Mouse (Mus musculus): ENCODE measurements around the gene Tpk1. TPM values are rescaled to one million over a fixed set of nuclear protein-coding genes. Genes with fewer than 3 reads are reported as not detected.
A peak's percentile ranks its signal among the peaks of the same experiment; 100 is the strongest.

Tpk1 gene
- polyA plus RNA-seq, 1 experiment from 2014 or later = 7.4 TPM

- H3K27me3 ChIP-seq (ENCODE audit: insufficient read depth, low read length) = no peaks in the 10 kb centered on the region
- H3K27ac ChIP-seq (ENCODE audit: low read depth) = no peak overlapping the region
- no peak overlapping the region for H3K4me3 ChIP-seq (ENCODE audit: low read depth, low read length)
- H3K36me3 ChIP-seq (replicated peaks; ENCODE audit: insufficient read depth, low read length) = no peaks in the 10 kb centered on the region
- no peaks in the 10 kb centered on the region for H3K9me3 ChIP-seq (ENCODE audit: low read length)
- no peak overlapping the region for H3K4me2 ChIP-seq (ENCODE audit: low read depth, low read length)
- no peaks in the 10 kb centered on the region; the same call in 1 of the 2 replicates for H3K4me1 ChIP-seq (ENCODE audit: insufficient read depth)
- ATAC-seq (no peak), DNase-seq (no peak)
- WGBS (ENCODE audit: insufficient replicate concordance) = 57% methylated on average over 9 of the region's 9 CpGs
- H3K9ac ChIP-seq (replicated peaks) = no peak overlapping the region
- no peak for TF ChIP-seq EP300 (IDR thresholded peaks at IDR 0.05; ENCODE audit: low read depth)
These were observed 311.4 kb downstream of the Tpk1 start for GRCm38 (mm10) chr6:43354562-43355241.

GRCm38 (mm10) chr6:43353446-43353845 is 312.6 kb downstream of the Tpk1 start:
- WGBS (ENCODE audit: insufficient replicate concordance) = 93% methylated on average over 4 of the region's 4 CpGs
- DNase-seq = no peak
- no peak overlapping the region for H3K9ac ChIP-seq (replicated peaks)
- no peak overlapping the region for H3K27ac ChIP-seq (ENCODE audit: low read depth)
- no peaks in the 10 kb centered on the region; the same call in 1 of the 2 replicates for H3K4me1 ChIP-seq (ENCODE audit: insufficient read depth)
- H3K4me3 ChIP-seq (ENCODE audit: low read depth, low read length) = no peak overlapping the region
- no peak overlapping the region for H3K4me2 ChIP-seq (ENCODE audit: low read depth, low read length)
- no peaks in the 10 kb centered on the region for H3K36me3 ChIP-seq (replicated peaks; ENCODE audit: insufficient read depth, low read length)
- TF ChIP-seq CTCF (IDR thresholded peaks at IDR 0.05; ENCODE audit: low read depth) = no peak
- TF ChIP-seq EP300 (IDR thresholded peaks at IDR 0.05; ENCODE audit: low read depth) = no peak
- no peaks in the 10 kb centered on the region for H3K27me3 ChIP-seq (ENCODE audit: insufficient read depth, low read length)
- no peaks in the 10 kb centered on the region for H3K9me3 ChIP-seq (ENCODE audit: low read length)
- no peak for ATAC-seq

- H3K4me1 ChIP-seq (ENCODE audit: insufficient read depth) = no peaks in the 10 kb centered on the region
- DNase-seq (no peak), ATAC-seq (no peak)
- no peak overlapping the region for H3K4me2 ChIP-seq (ENCODE audit: low read depth, low read length)
- H3K4me3 ChIP-seq (ENCODE audit: low read depth, low read length) = no peak overlapping the region
- TF ChIP-seq EP300 (IDR thresholded peaks at IDR 0.05; ENCODE audit: low read depth) (no peak), CTCF (IDR thresholded peaks at IDR 0.05; ENCODE audit: low read depth) (no peak)
- H3K9me3 ChIP-seq (ENCODE audit: low read length) = no peaks in the 10 kb centered on the region
- WGBS (ENCODE audit: insufficient replicate concordance) = 65% methylated on average over 4 of the region's 4 CpGs
- H3K27me3 ChIP-seq (ENCODE audit: insufficient read depth, low read length) = no peaks in the 10 kb centered on the region
- H3K27ac ChIP-seq (ENCODE audit: low read depth) = no peak overlapping the region
- no peak overlapping the region for H3K9ac ChIP-seq (replicated peaks)
- 0 out of 2 replicates have a peak, but pooled peaks cover 4% of the 10 kb centered on the region for H3K36me3 ChIP-seq (replicated peaks; ENCODE audit: insufficient read depth, low read length)
These were observed 317.0 kb downstream of the Tpk1 start for GRCm38 (mm10) chr6:43349083-43349482.

GRCm38 (mm10) chr6:43347637-43348036 is 318.4 kb downstream of the Tpk1 start:
- H3K27me3 ChIP-seq (ENCODE audit: insufficient read depth, low read length) = no peaks in the 10 kb centered on the region
- H3K9me3 ChIP-seq (ENCODE audit: low read length) = no peaks in the 10 kb centered on the region
- 0 out of 2 replicates have a peak, but pooled peaks cover 4% of the 10 kb centered on the region for H3K36me3 ChIP-seq (replicated peaks; ENCODE audit: insufficient read depth, low read length)
- 90% methylated on average over 1 of the region's 1 CpGs for WGBS (ENCODE audit: insufficient replicate concordance)
- ATAC-seq (no peak), DNase-seq (no peak)
- no peak overlapping the region for H3K4me3 ChIP-seq (ENCODE audit: low read depth, low read length)
- H3K27ac ChIP-seq (ENCODE audit: low read depth) = no peak overlapping the region
- H3K9ac ChIP-seq (replicated peaks) = no peak overlapping the region
- H3K4me2 ChIP-seq (ENCODE audit: low read depth, low read length) = no peak overlapping the region
- TF ChIP-seq EP300 (IDR thresholded peaks at IDR 0.05; ENCODE audit: low read depth) = no peak
- TF ChIP-seq CTCF (IDR thresholded peaks at IDR 0.05; ENCODE audit: low read depth) = peak; percentile 48
- H3K4me1 ChIP-seq (ENCODE audit: insufficient read depth) = no peaks in the 10 kb centered on the region

- Histone ChIP-seq H3K4me1 (ENCODE audit: insufficient read depth) (no peaks in the 10 kb centered on the region), H3K4me3 (ENCODE audit: low read depth, low read length) (no peak overlapping the region), H3K4me2 (ENCODE audit: low read depth, low read length) (no peak overlapping the region), H3K27me3 (ENCODE audit: insufficient read depth, low read length) (no peaks in the 10 kb centered on the region), H3K36me3 (replicated peaks; ENCODE audit: insufficient read depth, low read length) (0 out of 2 replicates have a peak, but pooled peaks cover 4% of the 10 kb centered on the region), H3K27ac (ENCODE audit: low read depth) (no peak overlapping the region), H3K9me3 (ENCODE audit: low read length) (no peaks in the 10 kb centered on the region), H3K9ac (replicated peaks) (no peak overlapping the region)
- 62% methylated on average over 1 of the region's 1 CpGs for WGBS (ENCODE audit: insufficient replicate concordance)
- TF ChIP-seq EP300 (IDR thresholded peaks at IDR 0.05; ENCODE audit: low read depth) (no peak), CTCF (IDR thresholded peaks at IDR 0.05; ENCODE audit: low read depth) (no peak)
- DNase-seq (no peak), ATAC-seq (no peak)
These were observed 323.1 kb downstream of the Tpk1 start for GRCm38 (mm10) chr6:43343006-43343405.

GRCm38 (mm10) chr6:43342386-43342785 is 323.7 kb downstream of the Tpk1 start:
- no peak for TF ChIP-seq EP300 (IDR thresholded peaks at IDR 0.05; ENCODE audit: low read depth)
- no peak for TF ChIP-seq CTCF (IDR thresholded peaks at IDR 0.05; ENCODE audit: low read depth)
- H3K9me3 ChIP-seq (ENCODE audit: low read length) = no peaks in the 10 kb centered on the region
- no peak for ATAC-seq
- no peaks in the 10 kb centered on the region for H3K4me1 ChIP-seq (ENCODE audit: insufficient read depth)
- no peak overlapping the region for H3K4me3 ChIP-seq (ENCODE audit: low read depth, low read length)
- H3K4me2 ChIP-seq (ENCODE audit: low read depth, low read length) = no peak overlapping the region
- H3K36me3 ChIP-seq (replicated peaks; ENCODE audit: insufficient read depth, low read length) = 0 out of 2 replicates have a peak, but pooled peaks cover 4% of the 10 kb centered on the region
- H3K27ac ChIP-seq (ENCODE audit: low read depth) = no peak overlapping the region
- H3K9ac ChIP-seq (replicated peaks) = no peak overlapping the region
- no peaks in the 10 kb centered on the region for H3K27me3 ChIP-seq (ENCODE audit: insufficient read depth, low read length)
- no peak for DNase-seq
- 69% methylated on average over 2 of the region's 2 CpGs for WGBS (ENCODE audit: insufficient replicate concordance)
